Mouse (Mus musculus): ENCODE results near the gene Rps19.

GRCm38 (mm10) chr7:24902630-24903443 lies 18.7 kb downstream of the Rps19 start, which contains the start of gene Arhgef1:
- TF ChIP-seq POLR2A (IDR thresholded peaks at IDR 0.05; ENCODE audit: borderline replicate concordance, extremely low read depth, insufficient read depth, insufficient read length, poor library complexity, severe bottlenecking), result no peak
- no peak for TF ChIP-seq CTCF (IDR thresholded peaks at IDR 0.05; ENCODE audit: borderline replicate concordance, extremely low read depth, insufficient read depth, insufficient read length)

Data from brain, embryonic 14.5 days (tissue).